Mouse (Mus musculus): ENCODE measurements around the gene Mkrn1. TPM values are rescaled to one million over a fixed set of nuclear protein-coding genes. Genes with fewer than 3 reads are reported as not detected.
"Not testable (repeated sequence)": the region's sequence is repeated elsewhere in the genome, so short reads cannot be mapped to it uniquely, and the experiment has no call there.

Gene Mkrn1
- polyA plus RNA-seq, 1 experiment from 2014 or later: 52.3 TPM

- Histone ChIP-seq H3K36me3 (ENCODE audit: control insufficient read depth, insufficient read depth, low read length) (no peaks in the 10 kb centered on the region), H3K9me3 (replicated peaks; ENCODE audit: control insufficient read depth, low read length) (no peaks in the 10 kb centered on the region), H3K4me1 (ENCODE audit: control insufficient read depth, insufficient read depth, low read length) (no peaks in the 10 kb centered on the region), H3K9ac (ENCODE audit: low read length) (no peak overlapping the region), H3K27me3 (ENCODE audit: control insufficient read depth, insufficient read depth, low read length) (no peaks in the 10 kb centered on the region), H3K4me3 (replicated peaks; ENCODE audit: low read length) (no peak overlapping the region), H3K4me2 (ENCODE audit: low read depth, low read length) (no peak overlapping the region), H3K27ac (ENCODE audit: low read length) (no peak overlapping the region)
- 81% methylated on average over 4 of the region's 4 CpGs for WGBS
- ATAC-seq (ENCODE audit: insufficient read depth, low FRiP score): no peak
Measured at GRCm38 (mm10) chr6:39450580-39450979, 30.3 kb upstream of the Mkrn1 start.

DNA sequence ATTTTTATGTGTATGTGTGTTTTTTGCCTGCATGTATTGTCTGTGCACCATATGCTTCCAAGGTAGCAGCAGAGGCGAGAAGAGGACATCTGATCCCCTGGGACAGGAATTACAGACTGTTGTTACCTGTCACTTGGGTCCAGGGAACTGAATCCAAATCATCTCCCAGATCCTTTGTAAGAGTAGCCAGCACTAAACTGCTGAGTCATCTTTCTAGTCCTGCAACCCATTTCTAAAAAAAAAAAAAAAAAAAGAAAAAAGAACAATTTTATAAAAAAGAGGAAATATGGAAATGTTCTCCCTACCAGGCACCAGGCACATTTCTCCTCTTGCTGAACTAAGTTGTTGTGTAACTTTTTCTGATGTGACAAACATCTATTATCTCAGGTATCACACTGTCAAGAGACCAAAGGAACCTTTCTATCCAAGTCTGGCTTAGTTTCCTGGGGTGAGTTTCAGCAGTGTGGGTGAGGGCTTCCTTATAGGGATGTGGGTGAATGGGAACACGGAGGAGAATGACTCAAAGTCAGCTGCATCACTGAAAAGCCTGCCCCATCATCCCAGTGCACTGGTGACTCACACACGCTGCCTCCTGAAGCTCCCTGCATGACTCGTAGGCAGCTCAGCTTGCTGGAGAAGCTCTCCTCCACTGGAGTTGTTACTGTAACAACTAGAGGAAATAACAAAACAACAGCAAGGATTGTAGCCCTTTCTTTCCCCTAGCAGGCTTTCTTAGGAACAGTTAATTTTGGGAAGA is 27.3 kb upstream of the Mkrn1 start:
- ATAC-seq (ENCODE audit: insufficient read depth, low FRiP score): no peak
- 49% methylated on average over 4 of the region's 4 CpGs for WGBS
- no peaks in the 10 kb centered on the region for H3K4me1 ChIP-seq (ENCODE audit: control insufficient read depth, insufficient read depth, low read length)
- H3K27ac ChIP-seq (ENCODE audit: low read length): no peak overlapping the region
- H3K9ac ChIP-seq (ENCODE audit: low read length): no peak overlapping the region
- H3K27me3 ChIP-seq (ENCODE audit: control insufficient read depth, insufficient read depth, low read length): no peaks in the 10 kb centered on the region
- H3K4me2 ChIP-seq (ENCODE audit: low read depth, low read length): no peak overlapping the region
- H3K4me3 ChIP-seq (replicated peaks; ENCODE audit: low read length): no peak overlapping the region
- H3K9me3 ChIP-seq (replicated peaks; ENCODE audit: control insufficient read depth, low read length): no peaks in the 10 kb centered on the region
- H3K36me3 ChIP-seq (ENCODE audit: control insufficient read depth, insufficient read depth, low read length): no peaks in the 10 kb centered on the region

DNA sequence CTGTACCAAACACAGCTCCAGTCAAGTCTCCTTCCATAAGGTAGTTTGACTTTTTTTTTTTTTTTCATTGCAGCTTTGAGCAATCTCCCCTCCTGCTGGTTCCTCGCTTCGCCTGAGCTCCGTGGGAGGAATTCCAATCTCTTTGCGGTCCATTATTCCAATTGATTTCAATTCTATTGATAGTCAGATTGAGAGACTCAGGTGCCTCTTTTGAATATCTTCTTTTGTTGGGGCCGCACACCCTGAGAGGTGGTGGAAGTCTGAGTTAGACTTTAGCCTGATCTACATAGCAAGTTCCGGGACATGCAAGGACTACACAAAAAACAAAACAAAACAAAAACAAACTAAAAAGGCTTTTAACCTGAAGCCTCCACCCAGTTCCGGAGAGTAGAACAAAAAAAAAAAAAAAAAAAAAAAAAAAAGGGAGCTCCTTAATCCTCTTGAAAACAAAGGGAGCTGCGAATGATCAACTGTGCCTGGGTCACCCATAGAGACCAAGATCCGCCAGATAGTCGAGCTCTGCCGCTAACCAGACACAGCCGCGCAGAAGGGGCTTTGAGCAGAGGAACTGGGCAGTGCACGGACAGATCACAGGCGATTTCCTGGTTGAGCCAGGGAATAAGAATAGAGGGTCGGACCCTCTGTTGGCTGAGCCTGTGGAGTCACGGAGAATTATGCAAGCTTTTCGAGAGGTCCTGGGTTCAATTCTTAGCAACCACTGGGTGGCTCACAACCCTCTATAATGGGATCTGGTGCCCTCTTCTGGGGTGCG is 25.7 kb upstream of the Mkrn1 start:
- H3K4me2 ChIP-seq (ENCODE audit: low read depth, low read length): no peak overlapping the region
- H3K27me3 ChIP-seq (ENCODE audit: control insufficient read depth, insufficient read depth, low read length): no peaks in the 10 kb centered on the region
- 19% methylated on average over 19 of the region's 19 CpGs for WGBS
- H3K27ac ChIP-seq (ENCODE audit: low read length): no peak overlapping the region
- H3K9me3 ChIP-seq (replicated peaks; ENCODE audit: control insufficient read depth, low read length): no peaks in the 10 kb centered on the region
- H3K4me1 ChIP-seq (ENCODE audit: control insufficient read depth, insufficient read depth, low read length): no peaks in the 10 kb centered on the region
- ATAC-seq (ENCODE audit: insufficient read depth, low FRiP score): no peak
- H3K36me3 ChIP-seq (ENCODE audit: control insufficient read depth, insufficient read depth, low read length): no peaks in the 10 kb centered on the region
- no peak overlapping the region for H3K9ac ChIP-seq (ENCODE audit: low read length)
- H3K4me3 ChIP-seq (replicated peaks; ENCODE audit: low read length): 0 out of 2 replicates have a peak overlapping the region, but pooled peaks have one; percentile 5

DNA sequence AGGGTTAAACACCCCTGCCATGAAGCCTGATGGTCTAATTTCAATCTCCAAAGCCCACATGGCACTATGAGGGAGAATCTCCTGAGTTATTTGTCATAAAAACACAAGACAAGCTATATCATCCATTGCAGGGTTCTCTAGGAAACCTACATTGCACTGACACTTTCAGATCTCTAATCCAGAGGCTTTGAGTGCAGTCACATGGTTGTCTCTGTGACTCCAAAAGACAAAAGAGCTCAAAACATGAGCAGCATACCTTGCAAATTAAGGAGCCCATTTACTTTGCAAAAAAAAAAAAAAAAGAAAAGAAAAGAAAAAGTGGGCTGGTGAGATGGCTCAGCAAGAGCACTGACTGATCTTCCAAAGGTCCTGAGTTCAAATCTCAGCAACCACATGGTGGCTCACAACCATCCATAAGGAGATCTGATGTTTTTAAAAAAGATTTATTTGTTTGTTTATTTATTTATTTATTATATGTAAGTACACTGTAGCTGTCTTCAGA is 22.6 kb upstream of the Mkrn1 start:
- no peaks in the 10 kb centered on the region for H3K27me3 ChIP-seq (ENCODE audit: control insufficient read depth, insufficient read depth, low read length)
- H3K9ac ChIP-seq (ENCODE audit: low read length): no peak overlapping the region
- no peaks in the 10 kb centered on the region for H3K36me3 ChIP-seq (ENCODE audit: control insufficient read depth, insufficient read depth, low read length)
- ATAC-seq (ENCODE audit: insufficient read depth, low FRiP score): no peak
- no peak overlapping the region for H3K4me3 ChIP-seq (replicated peaks; ENCODE audit: low read length)
- no peaks in the 10 kb centered on the region for H3K9me3 ChIP-seq (replicated peaks; ENCODE audit: control insufficient read depth, low read length)
- H3K27ac ChIP-seq (ENCODE audit: low read length): no peak overlapping the region
- H3K4me1 ChIP-seq (ENCODE audit: control insufficient read depth, insufficient read depth, low read length): no peaks in the 10 kb centered on the region
- H3K4me2 ChIP-seq (ENCODE audit: low read depth, low read length): no peak overlapping the region

DNA sequence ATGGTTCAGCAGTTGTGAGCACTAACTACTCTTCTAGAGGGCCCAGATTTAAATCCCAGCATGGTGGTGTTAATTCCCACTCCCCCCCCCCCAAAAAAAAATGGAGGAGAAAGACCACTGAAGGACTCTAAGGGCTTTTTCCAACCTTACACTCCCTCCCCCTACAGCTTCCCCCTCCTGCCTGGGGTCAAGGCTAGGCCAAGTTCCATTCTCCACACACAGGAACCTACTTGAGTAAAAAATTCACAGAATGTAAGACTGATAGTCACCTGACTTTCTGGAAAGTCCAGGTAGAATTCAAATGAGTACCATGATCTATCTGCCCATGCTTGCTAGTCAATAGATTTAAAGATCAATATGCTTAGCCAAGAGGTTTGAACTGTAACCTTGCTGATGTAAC is 19.9 kb upstream of the Mkrn1 start:
- H3K4me2 ChIP-seq (ENCODE audit: low read depth, low read length): no peak overlapping the region
- ATAC-seq (ENCODE audit: insufficient read depth, low FRiP score): no peak

DNA sequence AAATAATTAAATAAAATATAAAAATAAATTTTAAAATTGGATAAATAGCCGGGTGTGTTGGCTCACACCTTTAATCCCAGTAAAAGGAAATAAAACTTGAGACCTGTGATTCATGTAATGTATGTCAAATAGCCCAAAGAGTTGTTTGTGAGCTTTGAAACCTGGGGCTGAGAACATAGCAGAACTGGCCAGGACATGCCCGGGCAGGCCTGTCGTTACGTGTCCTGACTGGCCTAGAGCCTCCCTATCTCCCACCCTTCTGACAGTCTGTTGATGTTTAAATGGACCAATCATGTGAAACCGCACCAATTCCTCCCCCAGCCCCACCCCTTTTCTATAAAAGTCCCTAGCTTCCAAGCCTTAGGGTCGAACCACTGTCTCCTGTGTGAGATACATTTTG is 17.3 kb upstream of the Mkrn1 start:
- H3K4me2 ChIP-seq (ENCODE audit: low read depth, low read length); H3K27ac ChIP-seq (ENCODE audit: low read length); H3K4me1 ChIP-seq (ENCODE audit: control insufficient read depth, insufficient read depth, low read length); H3K4me3 ChIP-seq (replicated peaks; ENCODE audit: low read length); H3K9me3 ChIP-seq (replicated peaks; ENCODE audit: control insufficient read depth, low read length); H3K36me3 ChIP-seq (ENCODE audit: control insufficient read depth, insufficient read depth, low read length); H3K27me3 ChIP-seq (ENCODE audit: control insufficient read depth, insufficient read depth, low read length); H3K9ac ChIP-seq (ENCODE audit: low read length); ATAC-seq (ENCODE audit: insufficient read depth, low FRiP score): not testable (repeated sequence)
- WGBS: 85% methylated on average over 6 of the region's 6 CpGs

More for the DNA sequence above, 19.9 kb upstream of the Mkrn1 start:
- H3K4me1 ChIP-seq (ENCODE audit: control insufficient read depth, insufficient read depth, low read length): no peaks in the 10 kb centered on the region
- H3K27ac ChIP-seq (ENCODE audit: low read length): no peak overlapping the region
- no peak overlapping the region for H3K9ac ChIP-seq (ENCODE audit: low read length)
- no peaks in the 10 kb centered on the region for H3K9me3 ChIP-seq (replicated peaks; ENCODE audit: control insufficient read depth, low read length)
- H3K36me3 ChIP-seq (ENCODE audit: control insufficient read depth, insufficient read depth, low read length): no peaks in the 10 kb centered on the region
- H3K4me3 ChIP-seq (replicated peaks; ENCODE audit: low read length): no peak overlapping the region
- H3K27me3 ChIP-seq (ENCODE audit: control insufficient read depth, insufficient read depth, low read length): no peaks in the 10 kb centered on the region

DNA sequence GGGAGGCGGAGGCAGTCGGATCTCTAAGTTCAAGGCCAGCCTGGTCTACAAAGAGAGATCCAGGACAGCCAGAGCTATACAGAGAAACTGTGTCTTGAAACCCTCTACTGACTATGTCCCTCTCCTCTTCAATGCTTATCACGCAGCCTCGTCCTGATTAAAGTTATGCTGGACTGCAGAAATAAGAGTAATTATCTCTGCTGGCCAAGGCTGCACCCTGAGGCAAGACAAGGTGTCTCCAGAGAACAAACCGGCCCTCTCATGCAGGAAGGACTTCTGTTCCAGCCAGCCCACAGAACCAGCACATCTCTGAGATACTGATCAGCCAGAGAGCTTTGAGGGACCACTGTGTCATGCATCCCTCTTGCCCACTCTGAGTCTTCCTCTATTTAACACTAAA is 15.6 kb upstream of the Mkrn1 start:
- Histone ChIP-seq H3K4me2 (ENCODE audit: low read depth, low read length) (no peak overlapping the region), H3K4me3 (replicated peaks; ENCODE audit: low read length) (no peak overlapping the region), H3K27ac (ENCODE audit: low read length) (no peak overlapping the region), H3K4me1 (ENCODE audit: control insufficient read depth, insufficient read depth, low read length) (no peaks in the 10 kb centered on the region), H3K27me3 (ENCODE audit: control insufficient read depth, insufficient read depth, low read length) (no peaks in the 10 kb centered on the region), H3K9ac (ENCODE audit: low read length) (no peak overlapping the region), H3K36me3 (ENCODE audit: control insufficient read depth, insufficient read depth, low read length) (no peaks in the 10 kb centered on the region), H3K9me3 (replicated peaks; ENCODE audit: control insufficient read depth, low read length) (no peaks in the 10 kb centered on the region)
- WGBS: 83% methylated on average over 5 of the region's 5 CpGs
- no peak for ATAC-seq (ENCODE audit: insufficient read depth, low FRiP score)

DNA sequence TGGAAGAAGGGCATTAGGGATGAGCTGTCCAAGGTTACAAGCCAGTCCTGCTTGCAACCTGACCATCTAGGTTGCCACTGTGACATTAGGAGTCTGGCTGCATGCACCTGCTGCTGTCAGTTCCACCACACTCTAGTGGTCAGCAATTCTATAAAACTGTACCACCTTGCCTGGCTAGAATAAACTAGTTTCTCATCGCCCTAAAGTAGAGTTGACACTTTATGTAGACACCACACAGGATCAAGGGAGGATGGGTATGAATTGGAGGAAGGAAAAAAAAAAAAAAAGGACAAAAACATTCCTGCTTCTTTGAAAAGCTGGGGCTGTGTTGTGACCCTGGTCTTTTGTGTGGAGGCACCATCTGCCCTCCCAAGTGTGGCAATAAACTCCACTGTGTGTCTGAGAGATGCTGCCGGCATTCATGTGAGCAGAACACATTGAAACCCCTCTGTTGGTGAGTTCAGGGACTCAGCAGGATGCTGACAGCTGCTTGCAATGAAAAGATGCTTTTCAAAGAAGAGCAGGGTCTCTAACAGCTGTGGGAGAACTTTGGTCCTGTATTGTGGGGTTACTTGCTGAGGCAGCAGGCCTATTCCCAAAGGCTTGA is 14.7 kb upstream of the Mkrn1 start:
- no peaks in the 10 kb centered on the region for H3K9me3 ChIP-seq (replicated peaks; ENCODE audit: control insufficient read depth, low read length)
- ATAC-seq (ENCODE audit: insufficient read depth, low FRiP score): no peak
- H3K36me3 ChIP-seq (ENCODE audit: control insufficient read depth, insufficient read depth, low read length): no peaks in the 10 kb centered on the region
- no peak overlapping the region for H3K27ac ChIP-seq (ENCODE audit: low read length)
- no peak overlapping the region for H3K9ac ChIP-seq (ENCODE audit: low read length)
- H3K4me1 ChIP-seq (ENCODE audit: control insufficient read depth, insufficient read depth, low read length): no peaks in the 10 kb centered on the region
- H3K4me2 ChIP-seq (ENCODE audit: low read depth, low read length): no peak overlapping the region
- H3K4me3 ChIP-seq (replicated peaks; ENCODE audit: low read length): no peak overlapping the region
- no peaks in the 10 kb centered on the region for H3K27me3 ChIP-seq (ENCODE audit: control insufficient read depth, insufficient read depth, low read length)
- 89% methylated on average over 2 of the region's 2 CpGs for WGBS

Data from stomach, embryonic 16.5 days (tissue).